Mouse (Mus musculus) kidney, adult 2 months (tissue): ENCODE data around the gene Ajm1. TPM values are rescaled to one million over a fixed set of nuclear protein-coding genes. Genes with fewer than 3 reads are reported as not detected.

Source experiments
- DNase-seq: peaks from one replicate; pipeline ENCODE4 v3.0.0; 2021
- H3K27ac ChIP-seq: fragments of 200-500 bp; 2 replicates; pipeline ENCODE4 v1.5.1; 2012; ENCODE audit warnings: low read depth, low read length, control low read depth, inconsistent platforms; ENCODE audit not compliant: insufficient read depth
- H3K27me3 ChIP-seq: fragments of 200-500 bp; replicated peaks from 2 replicates; pipeline ENCODE4 v1.6.1; 2012; ENCODE audit warnings: mild to moderate bottlenecking, moderate library complexity, low read length, inconsistent platforms; ENCODE audit not compliant: control insufficient read depth, insufficient read depth
- H3K36me3 ChIP-seq: fragments of 200-500 bp; 2 replicates; pipeline ENCODE4 v1.6.1; 2012; ENCODE audit warnings: mild to moderate bottlenecking, moderate library complexity, low read length, inconsistent platforms; ENCODE audit not compliant: control insufficient read depth, insufficient read depth
- H3K4me1 ChIP-seq: fragments of 200-500 bp; 2 replicates; pipeline ENCODE4 v1.6.1; 2011; ENCODE audit warnings: low read length; ENCODE audit not compliant: control insufficient read depth, insufficient read depth
- H3K4me3 ChIP-seq: fragments of 200-500 bp; 2 replicates; pipeline ENCODE4 v1.5.1; 2011; ENCODE audit warnings: mild to moderate bottlenecking, low read depth, low read length, control low read depth; ENCODE audit not compliant: insufficient read depth
- CTCF ChIP-seq: fragments of 200-500 bp; conservative IDR thresholded peaks from 2 replicates; pipeline ENCODE4 v1.5.1; 2011; ENCODE audit warnings: low read depth, mild to moderate bottlenecking, control low read depth, low read length, moderate library complexity, mixed read lengths; ENCODE audit not compliant: insufficient read depth, insufficient read length
- POLR2A ChIP-seq: fragments of 200-500 bp; IDR thresholded peaks from one replicate; pipeline ENCODE4 v1.6.1; 2011; ENCODE audit warnings: low read depth, low read length, control low read depth
- WGBS: fragments of 180-500 bp; shearing (Covaris S2); methylation state at CpG from one replicate; pipeline ENCODE4 v1.1.7; 2018; 5-methylcytosine and 5-hydroxymethylcytosine counted together
- polyA plus RNA-seq: library from polyadenylated mRNA; depleted of rRNA; stranded (reverse); fragments of >200 nt; gene quantifications from 2 replicates; pipeline ENCODE4 v1.2.3, GENCODE M21; 2012; rRNA removed

Gene Ajm1
- polyA plus RNA-seq, 1 experiment = 0.36 TPM

- Histone ChIP-seq H3K36me3 (no peaks in the 10 kb centered on the region; the same call in 1 of the 2 replicates), H3K27ac (no peak overlapping the region), H3K4me3 (no peak overlapping the region), H3K27me3 (no peaks in the 10 kb centered on the region), H3K4me1 (peaks cover 20% of the 10 kb centered on the region)
- no peak for DNase-seq
- TF ChIP-seq CTCF = no peak
- no peak for TF ChIP-seq POLR2A
- 83% methylated on average over 8 of the region's 8 CpGs for WGBS
Measured at GRCm38 (mm10) chr2:25536531-25536930, 45.0 kb downstream of the Ajm1 start.

- H3K36me3 ChIP-seq = no peaks in the 10 kb centered on the region; the same call in 1 of the 2 replicates
Measured at GRCm38 (mm10) chr2:25534866-25535182, 46.7 kb downstream of the Ajm1 start.

GRCm38 (mm10) chr2:25534178-25534865 lies 47.2 kb downstream of the Ajm1 start:
- no peaks in the 10 kb centered on the region; the same call in 1 of the 2 replicates for H3K36me3 ChIP-seq
- peaks cover 9% of the 10 kb centered on the region for H3K4me1 ChIP-seq
- TF ChIP-seq CTCF (no peak), POLR2A (no peak)
- H3K4me3 ChIP-seq = no peak overlapping the region
- no peaks in the 10 kb centered on the region for H3K27me3 ChIP-seq
- DNase-seq = peak; percentile 92
- WGBS = 34% methylated on average over 3 of the region's 3 CpGs
- peak overlapping the region; percentile 61 for H3K27ac ChIP-seq

More at GRCm38 (mm10) chr2:25534866-25535182, 46.7 kb downstream of the Ajm1 start:
- Histone ChIP-seq H3K4me3 (no peak overlapping the region), H3K27ac (peak overlapping the region; percentile 61), H3K27me3 (no peaks in the 10 kb centered on the region), H3K4me1 (peaks cover 10% of the 10 kb centered on the region)
- TF ChIP-seq POLR2A (no peak), CTCF (no peak)
- no peak for DNase-seq
- WGBS = 91% methylated on average over 2 of the region's 2 CpGs

- Histone ChIP-seq H3K27ac (peak overlapping the region; percentile 49; the same call in 1 of the 2 replicates), H3K36me3 (no peaks in the 10 kb centered on the region; the same call in 1 of the 2 replicates), H3K4me1 (peaks cover 9% of the 10 kb centered on the region), H3K27me3 (no peaks in the 10 kb centered on the region), H3K4me3 (no peak overlapping the region)
- TF ChIP-seq POLR2A = no peak
- no peak for TF ChIP-seq CTCF
- 89% methylated on average over 2 of the region's 2 CpGs for WGBS
- DNase-seq = no peak
Measured at GRCm38 (mm10) chr2:25533707-25534106, 47.9 kb downstream of the Ajm1 start.

- DNase-seq = no peak
- TF ChIP-seq POLR2A (no peak), CTCF (no peak)
Measured at GRCm38 (mm10) chr2:25526510-25527302, 54.9 kb downstream of the Ajm1 start.

More at GRCm38 (mm10) chr2:25526510-25527302, 54.9 kb downstream of the Ajm1 start:
- no peak overlapping the region for H3K27ac ChIP-seq
- no peaks in the 10 kb centered on the region for H3K36me3 ChIP-seq
- 86% methylated on average over 9 of the region's 9 CpGs for WGBS
- H3K4me3 ChIP-seq = no peak overlapping the region
- no peaks in the 10 kb centered on the region for H3K27me3 ChIP-seq
- H3K4me1 ChIP-seq = no peaks in the 10 kb centered on the region

Other genes with a start within 250 kb of the Ajm1 start
- 16.6 and 19.6 TPM in 2 replicates for gene Man1b1, start 249.4 kb downstream of the Ajm1 start, polyA plus RNA-seq
- 167 and 171 TPM in 2 replicates for gene Dpp7, start 225.4 kb downstream of the Ajm1 start, polyA plus RNA-seq
- 125 and 133 TPM in 2 replicates for gene Uap1l1, start 216.1 kb downstream of the Ajm1 start, polyA plus RNA-seq
- 0.20 and 0.34 TPM in 2 replicates for gene Sapcd2, start 209.4 kb downstream of the Ajm1 start, polyA plus RNA-seq
- 18.8 and 23.8 TPM in 2 replicates for gene Entpd2, start 185.9 kb downstream of the Ajm1 start, polyA plus RNA-seq
- gene Npdc1, start 182.4 kb downstream of the Ajm1 start, polyA plus RNA-seq = 73.7 and 99.5 TPM in 2 replicates
- 0.19 and 0.80 TPM in 2 replicates for gene Fut7, start 158.5 kb downstream of the Ajm1 start, polyA plus RNA-seq
- 51.0 and 64.0 TPM in 2 replicates for gene Abca2, start 153.1 kb downstream of the Ajm1 start, polyA plus RNA-seq
- gene Clic3, start 124.9 kb downstream of the Ajm1 start, polyA plus RNA-seq = 104 and 130 TPM in 2 replicates
- 49.0 and 53.2 TPM in 2 replicates for gene Paxx, start 120.7 kb downstream of the Ajm1 start, polyA plus RNA-seq
- gene Ptgds, start 111.7 kb downstream of the Ajm1 start, polyA plus RNA-seq = 47.2 and 51.6 TPM in 2 replicates
- 0.18 TPM in 1 of 2 replicates, not detected in the other for gene Lcn12, start 87.8 kb downstream of the Ajm1 start, polyA plus RNA-seq
- 39.6 and 48.4 TPM in 2 replicates for gene Fbxw5, start 81.0 kb downstream of the Ajm1 start, polyA plus RNA-seq
- gene C8g, start 80.0 kb downstream of the Ajm1 start, polyA plus RNA-seq = 20.6 and 22.0 TPM in 2 replicates
- gene Traf2, start 34.8 kb downstream of the Ajm1 start, polyA plus RNA-seq = 14.8 and 15.3 TPM in 2 replicates
- 195 and 198 TPM in 2 replicates for gene Edf1, start 23.9 kb downstream of the Ajm1 start, polyA plus RNA-seq
- 1.3 and 2.3 TPM in 2 replicates for gene Mamdc4, start 6.9 kb downstream of the Ajm1 start, polyA plus RNA-seq
- 74.9 and 92.3 TPM in 2 replicates for gene Phpt1, start 6.5 kb downstream of the Ajm1 start, polyA plus RNA-seq
- 53.8 and 58.9 TPM in 2 replicates for gene Rabl6, start 26.8 kb upstream of the Ajm1 start, polyA plus RNA-seq
- gene Ccdc183, start 35.9 kb upstream of the Ajm1 start, polyA plus RNA-seq = 0.03 TPM in 1 of 2 replicates, not detected in the other
- gene Tmem141, start 40.2 kb upstream of the Ajm1 start, polyA plus RNA-seq = 37.7 and 43.2 TPM in 2 replicates
- 1.7 and 3.4 TPM in 2 replicates for gene Fcna, start 46.3 kb upstream of the Ajm1 start, polyA plus RNA-seq
- gene Lcn8, start 71.4 kb upstream of the Ajm1 start, polyA plus RNA-seq = not detected in 2 replicates
- gene Lcn5, start 76.2 kb upstream of the Ajm1 start, polyA plus RNA-seq = not detected in 2 replicates
- not detected in 2 replicates for gene Lcn6, start 95.0 kb upstream of the Ajm1 start, polyA plus RNA-seq
- gene Lcn10, start 101.0 kb upstream of the Ajm1 start, polyA plus RNA-seq = not detected in 2 replicates
- not detected in 2 replicates for gene Obp2a, start 118.3 kb upstream of the Ajm1 start, polyA plus RNA-seq
- 14.0 and 14.2 TPM in 2 replicates for gene Bmyc, start 125.0 kb upstream of the Ajm1 start, polyA plus RNA-seq
- gene Obp2b, start 155.3 kb upstream of the Ajm1 start, polyA plus RNA-seq = not detected in 2 replicates
- gene Lcn3, start 183.8 kb upstream of the Ajm1 start, polyA plus RNA-seq = not detected in 2 replicates
- not detected in 2 replicates for gene Lcn11, start 195.3 kb upstream of the Ajm1 start, polyA plus RNA-seq
- not detected in 2 replicates for gene Gm13539, start 200.5 kb upstream of the Ajm1 start, polyA plus RNA-seq
- gene Glt6d1, start 234.1 kb upstream of the Ajm1 start, polyA plus RNA-seq = not detected in 2 replicates
- not detected in 2 replicates for gene Lcn9, start 241.4 kb upstream of the Ajm1 start, polyA plus RNA-seq